Mouse (Mus musculus) thymus, adult 2 months (tissue): ENCODE results near the gene Ufd1.

Source experiments
- CTCF ChIP-seq: fragments of 200-500 bp; IDR thresholded peaks from 2 replicates; pipeline ENCODE4 v1.5.1; 2012; ENCODE audit warnings: mild to moderate bottlenecking, control low read depth, low read length, moderate library complexity, borderline replicate concordance; ENCODE audit not compliant: control insufficient read depth, poor library complexity, insufficient read depth; ENCODE audit errors: extremely low read depth
- POLR2A ChIP-seq: fragments of 200-500 bp; IDR thresholded peaks from 2 replicates; pipeline ENCODE4 v1.6.1; 2012; ENCODE audit warnings: mild to moderate bottlenecking, low read length, control low read depth, moderate library complexity; ENCODE audit not compliant: control insufficient read depth, poor library complexity, insufficient read depth; ENCODE audit errors: extremely low read depth

- no peak for TF ChIP-seq CTCF
- no peak for TF ChIP-seq POLR2A
Measured at GRCm38 (mm10) chr16:18775621-18776555, 35.7 kb upstream of the Ufd1 start.
